Mouse (Mus musculus) liver, postnatal 0 days (tissue): Measurements from ENCODE around the gene Gamt. TPM values are rescaled to one million over a fixed set of nuclear protein-coding genes. Genes with fewer than 3 reads are reported as not detected.

Experiments used
- ATAC-seq: fragments of 200-750 bp; cut with Nextera tagmentation; 2 replicates; pipeline ENCODE4 v1.8.0; 2017; ENCODE audit warnings: mild to moderate bottlenecking, moderate library complexity
- DNase-seq: peaks from one replicate; pipeline ENCODE4 v3.0.0-alpha.2; 2016
- H3K27ac ChIP-seq: fragments of 300-500 bp; sonication (generic); 2 replicates; pipeline ENCODE4 v1.5.1; 2014; ENCODE audit warnings: antibody characterized with exemption, moderate library complexity, mild to moderate bottlenecking, low read depth
- H3K27me3 ChIP-seq: fragments of 300-500 bp; sonication (generic); 2 replicates; pipeline ENCODE4 v1.6.1; 2014; ENCODE audit warnings: low read length, control low read depth, mixed read lengths; ENCODE audit not compliant: insufficient read depth
- H3K36me3 ChIP-seq: fragments of 300-500 bp; sonication (generic); replicated peaks from 2 replicates; pipeline ENCODE4 v1.6.1; 2014; ENCODE audit warnings: mild to moderate bottlenecking, control low read depth, low read length, moderate library complexity, mixed read lengths; ENCODE audit not compliant: insufficient read depth
- H3K4me1 ChIP-seq: fragments of 300-500 bp; sonication (generic); 2 replicates; pipeline ENCODE4 v1.6.1; 2014; ENCODE audit warnings: antibody characterized with exemption, mild to moderate bottlenecking, control low read depth; ENCODE audit not compliant: insufficient read depth
- H3K4me2 ChIP-seq: fragments of 300-500 bp; sonication (generic); 2 replicates; pipeline ENCODE4 v1.6.1; 2014; ENCODE audit warnings: low read depth, mild to moderate bottlenecking, low read length, moderate library complexity, mixed read lengths
- H3K4me3 ChIP-seq: fragments of 300-500 bp; sonication (generic); 2 replicates; pipeline ENCODE4 v1.5.1; 2014; ENCODE audit warnings: low read depth, low read length
- H3K9ac ChIP-seq: fragments of 300-500 bp; sonication (generic); replicated peaks from 2 replicates; pipeline ENCODE4 v1.6.1; 2014; ENCODE audit warnings: mild to moderate bottlenecking, moderate library complexity
- H3K9me3 ChIP-seq: fragments of 300-500 bp; sonication (generic); 2 replicates; pipeline ENCODE4 v1.6.1; 2016; ENCODE audit warnings: mild to moderate bottlenecking, control low read depth, low read length, mixed read lengths
- CTCF ChIP-seq: sonication (generic); IDR thresholded peaks from 2 replicates; pipeline ENCODE4 v1.5.1; 2016; ENCODE audit warnings: antibody characterized with exemption, low read depth
- EP300 ChIP-seq: IDR thresholded peaks from 2 replicates; pipeline ENCODE4 v1.6.1; 2016; ENCODE audit warnings: antibody characterized with exemption, low read depth, mild to moderate bottlenecking
- WGBS: fragments of 180-500 bp; shearing (Covaris S2); extraction: QIAGEN DNeasy Blood & Tissue Kit; methylation state at CpG from one replicate; pipeline ENCODE4 v1.1.7; 2014; ENCODE audit not compliant: insufficient replicate concordance; 5-methylcytosine and 5-hydroxymethylcytosine counted together
- polyA plus RNA-seq: library from polyadenylated mRNA; unstranded; fragments of >200 nt; fragmentation: Nextera tagmentation; extraction: Ambion mirVana; gene quantifications from 2 replicates; pipeline ENCODE4 v1.2.1, GENCODE M21; 2015

The Gamt gene
- polyA plus RNA-seq, 1 experiment from 2014 or later = 93.9 TPM

DNA sequence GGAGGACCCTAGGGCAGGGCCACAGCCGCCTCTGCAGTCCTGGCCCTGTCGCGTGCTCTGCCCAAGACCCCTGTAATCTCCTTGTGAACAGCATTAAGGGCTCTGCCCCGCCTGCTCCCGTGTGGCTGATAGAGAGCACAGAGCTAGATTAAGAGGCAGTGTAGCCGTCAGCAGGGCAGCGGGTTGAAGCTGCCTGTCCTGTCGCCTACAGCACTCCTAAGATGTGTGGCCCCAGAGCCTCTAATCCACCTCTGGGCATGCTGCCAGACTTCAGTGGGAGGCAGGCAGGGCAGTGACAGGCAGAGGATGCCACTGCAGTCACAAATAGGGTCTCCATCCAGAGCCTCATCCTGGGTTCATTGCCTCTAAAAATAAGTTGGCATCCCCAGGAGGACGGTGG is 18.7 kb downstream of the Gamt start:
- peaks cover 64% of the 10 kb centered on the region for H3K36me3 ChIP-seq
- TF ChIP-seq EP300 = no peak
- no peak for TF ChIP-seq CTCF
- DNase-seq = no peak
- WGBS = 66% methylated on average over 9 of the region's 9 CpGs
- no peak overlapping the region for H3K4me3 ChIP-seq
- no peaks in the 10 kb centered on the region for H3K27me3 ChIP-seq
- H3K27ac ChIP-seq = no peak overlapping the region
- no peak overlapping the region for H3K4me2 ChIP-seq
- H3K4me1 ChIP-seq = peaks cover 5% of the 10 kb centered on the region; the same call in 1 of the 2 replicates
- peak; percentile 2; the same call in 1 of the 2 replicates for ATAC-seq
- no peak overlapping the region for H3K9ac ChIP-seq
- no peaks in the 10 kb centered on the region for H3K9me3 ChIP-seq

- TF ChIP-seq EP300 (no peak), CTCF (no peak)
- Histone ChIP-seq H3K27me3 (no peaks in the 10 kb centered on the region), H3K4me2 (no peak overlapping the region), H3K4me3 (no peak overlapping the region), H3K9ac (no peak overlapping the region), H3K36me3 (peaks cover 80% of the 10 kb centered on the region), H3K9me3 (no peaks in the 10 kb centered on the region), H3K27ac (no peak overlapping the region), H3K4me1 (no peaks in the 10 kb centered on the region)
- WGBS = 76% methylated on average over 6 of the region's 6 CpGs
- ATAC-seq = no peak
- no peak for DNase-seq
These were observed 21.0 kb downstream of the Gamt start for GRCm38 (mm10) chr10:80239791-80240190.

DNA sequence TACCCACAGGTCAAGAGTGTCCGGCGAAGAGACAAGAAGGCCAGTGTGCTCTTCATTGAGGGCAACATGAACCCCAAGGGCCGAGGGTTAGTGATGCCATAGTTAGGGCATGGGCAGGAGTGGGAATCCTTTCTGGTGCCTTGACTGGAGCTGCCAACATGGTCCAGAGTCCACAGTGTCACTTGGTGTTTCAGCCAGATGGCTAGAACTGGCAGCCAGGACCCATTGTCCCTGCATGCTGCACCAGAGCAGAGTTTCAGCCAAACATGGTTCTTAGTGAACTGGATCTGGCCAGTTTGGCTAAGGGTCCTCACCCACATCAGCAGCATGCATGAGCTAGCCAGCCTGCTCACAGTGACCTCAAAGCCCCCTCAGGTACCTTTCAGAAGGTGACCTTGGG is 22.5 kb downstream of the Gamt start:
- H3K9ac ChIP-seq = no peak overlapping the region
- H3K4me2 ChIP-seq = no peak overlapping the region
- DNase-seq (no peak), ATAC-seq (no peak)
- no peak overlapping the region for H3K4me3 ChIP-seq
- H3K27me3 ChIP-seq = no peaks in the 10 kb centered on the region
- H3K4me1 ChIP-seq = no peaks in the 10 kb centered on the region
- peaks cover 80% of the 10 kb centered on the region for H3K36me3 ChIP-seq
- no peaks in the 10 kb centered on the region for H3K9me3 ChIP-seq
- TF ChIP-seq CTCF (no peak), EP300 (no peak)
- H3K27ac ChIP-seq = no peak overlapping the region
- 83% methylated on average over 3 of the region's 3 CpGs for WGBS

GRCm38 (mm10) chr10:80237020-80237419 is 23.8 kb downstream of the Gamt start:
- H3K27me3 ChIP-seq = no peaks in the 10 kb centered on the region
- H3K9me3 ChIP-seq = no peaks in the 10 kb centered on the region
- H3K4me1 ChIP-seq = no peaks in the 10 kb centered on the region
- peaks cover 81% of the 10 kb centered on the region for H3K36me3 ChIP-seq
- WGBS = 92% methylated on average over 4 of the region's 4 CpGs
- no peak overlapping the region for H3K27ac ChIP-seq
- no peak overlapping the region for H3K4me3 ChIP-seq
- ATAC-seq (no peak), DNase-seq (no peak)
- TF ChIP-seq EP300 (no peak), CTCF (no peak)
- no peak overlapping the region for H3K9ac ChIP-seq
- no peak overlapping the region for H3K4me2 ChIP-seq

GRCm38 (mm10) chr10:80236145-80236825 is 24.5 kb downstream of the Gamt start:
- peaks cover 84% of the 10 kb centered on the region for H3K36me3 ChIP-seq

DNA sequence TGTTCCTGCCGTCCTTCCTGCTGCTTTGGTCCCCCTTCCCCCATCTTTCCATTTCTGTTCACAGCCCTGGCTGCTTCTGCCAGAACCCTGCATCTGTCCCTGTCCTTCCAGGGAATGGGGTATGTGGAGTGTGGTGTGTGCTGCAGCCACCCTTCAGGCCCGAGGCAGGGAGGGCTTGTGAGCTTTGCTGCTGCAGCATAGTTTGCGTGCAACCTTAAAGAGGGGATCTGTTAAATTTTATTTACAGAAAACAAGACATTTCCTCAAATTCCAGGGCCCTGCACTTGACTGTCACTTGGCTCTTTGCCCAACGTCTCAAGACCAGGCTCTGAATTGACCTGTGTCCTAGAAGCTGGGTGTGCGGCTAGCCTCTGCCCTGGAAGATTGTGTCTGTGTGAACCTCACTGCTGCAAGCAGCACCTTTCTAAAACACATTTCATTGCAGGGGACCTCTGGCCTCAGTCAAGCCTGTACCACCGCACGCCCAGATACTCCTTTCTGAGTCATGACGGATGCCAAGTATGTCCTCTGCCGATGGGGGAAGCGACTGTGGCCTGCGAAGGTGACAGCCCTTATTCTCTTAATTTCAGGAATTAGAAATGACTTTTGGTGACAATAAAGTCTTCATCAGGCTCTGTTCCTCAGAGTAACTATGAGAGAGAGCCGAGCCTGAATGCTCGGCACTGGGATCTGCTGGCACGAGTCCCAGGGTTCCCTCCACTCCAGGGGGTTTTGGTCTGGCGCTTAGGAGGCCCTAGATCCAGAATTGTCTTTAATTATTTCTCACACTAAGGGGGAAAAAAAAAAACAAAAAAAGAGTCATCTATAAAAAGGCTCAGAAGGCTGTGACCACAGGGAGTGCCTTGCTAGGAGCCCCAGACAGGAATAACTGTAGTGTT is 32.7 kb downstream of the Gamt start:
- Histone ChIP-seq H3K27me3 (no peaks in the 10 kb centered on the region), H3K4me3 (peak overlapping the region; percentile 84; the same call in 1 of the 2 replicates), H3K4me2 (peak overlapping the region; percentile 99), H3K9me3 (no peaks in the 10 kb centered on the region), H3K27ac (no peak overlapping the region), H3K9ac (peak overlapping the region; percentile 83; the same call in 1 of the 2 replicates), H3K4me1 (peaks cover 10% of the 10 kb centered on the region), H3K36me3 (peaks cover 43% of the 10 kb centered on the region)
- TF ChIP-seq EP300 = no peak
- ATAC-seq (no peak), DNase-seq (no peak)
- WGBS = 73% methylated on average over 15 of the region's 15 CpGs

More at GRCm38 (mm10) chr10:80236145-80236825, 24.5 kb downstream of the Gamt start:
- Histone ChIP-seq H3K4me3 (no peak overlapping the region), H3K4me1 (no peaks in the 10 kb centered on the region), H3K4me2 (no peak overlapping the region), H3K27ac (no peak overlapping the region), H3K9ac (no peak overlapping the region), H3K9me3 (no peaks in the 10 kb centered on the region), H3K27me3 (no peaks in the 10 kb centered on the region)
- ATAC-seq = peak; percentile 33; the same call in 1 of the 2 replicates
- DNase-seq = no peak
- WGBS = 86% methylated on average over 13 of the region's 13 CpGs
- TF ChIP-seq CTCF (no peak), EP300 (no peak)
